Comparison of ENCODE assay signal across 9 mouse cellular contexts in the genomic region with DNA sequence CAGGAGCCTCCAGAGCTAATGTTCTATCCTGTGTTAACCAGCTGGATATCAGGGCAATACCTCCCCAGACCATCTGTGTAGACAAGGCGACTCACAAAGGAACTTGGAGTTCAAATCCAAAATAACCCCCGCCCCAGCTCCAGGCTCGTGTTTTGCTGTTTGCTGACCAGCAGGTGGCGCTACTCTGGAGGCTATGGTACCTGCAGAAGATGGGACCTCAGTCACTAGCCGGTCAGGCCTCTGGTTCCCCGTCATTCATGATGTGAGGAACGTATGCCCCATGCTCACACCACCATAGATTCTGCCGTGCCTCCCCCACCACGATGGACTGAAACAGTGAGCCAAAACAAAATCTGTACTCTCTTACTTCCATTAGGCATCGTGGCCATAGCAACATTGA. TPM values are rescaled to one million over a fixed set of nuclear protein-coding genes. Genes with fewer than 3 reads are reported as not detected.
DNase-seq lines count a peak whose midpoint lies in the region; ATAC-seq lines count a peak whose summit lies in the region.
"Had no signal": no experiment of that assay in that cellular context is flagged by ENCODE, and none has a peak within 500 bp of the region (broad histone marks: within the 10 kb centered on the region; RNA-seq: fewer than 3 reads in every experiment).

No protein-coding gene starts in this region.

- DNase-seq in heart, postnatal 14 days: peak; percentile 8 to 13
- no peak for DNase-seq in heart, adult 9 months (ENCODE audit: low spot score in 2 of 2)
- DNase-seq in B cell, adult 2 months: peak; percentile 16 to 29
- DNase-seq in adrenal gland, postnatal 25 days: peak; percentile 43
- peak; percentile 22 for DNase-seq in lung, postnatal 14 days
- no peak for DNase-seq in urinary bladder, postnatal 14 days (ENCODE audit: low spot score)
- DNase-seq in frontal cortex, postnatal 36 days (ENCODE audit: low spot score in 2 of 2): no peak

- intact Hi-C loops in heart, postnatal 14 days (cut with DNase I): loop anchor here (10.0 kb wide), 1 partner anchor 325 kb away; no protein-coding TSS in a partner anchor

- ATAC-seq in activated CD4-positive, CD25-positive, alpha-beta regulatory T cell, adult 4 months: no peak

RNA-seq across cellular contexts. Expression of a gene that starts 37.1 kb away (rescaled TPM):
- under 1 TPM in 1 of 2 experiments, not detected in 1; 0.37 TPM for total RNA-seq in heart, postnatal 14 days (2021)
- total RNA-seq in adrenal gland, postnatal 25 days (2021): 4.6 and 6.7 TPM in 2 replicates
- not detected for polyA plus RNA-seq in activated CD4-positive, CD25-positive, alpha-beta regulatory T cell, adult 4 months (2017; shearing (Covaris generic))
- total RNA-seq: neutrophil, adult 5-6 weeks had no signal

Comparison
In these comparisons a context has a peak if more than half of its experiments do, and no peak if none do; other contexts are left out.
1. DNase-seq: peak in heart, postnatal 14 days (2 of 2), B cell, adult 2 months (2 of 2), adrenal gland, postnatal 25 days (single experiment) and lung, postnatal 14 days (single experiment); none in heart, adult 9 months (0 of 2), urinary bladder, postnatal 14 days (single experiment) and frontal cortex, postnatal 36 days (0 of 2).